ENCODE assay signal across 20 mouse cellular contexts in genomic region chr3:52280681-52281080, GRCm38 (mm10).
"Had no signal": no experiment of that assay in that cellular context is flagged by ENCODE, and none has a peak within 500 bp of the region (broad histone marks: within the 10 kb centered on the region; RNA-seq: fewer than 3 reads in every experiment).

No protein-coding gene starts in this region.

- H3K9ac ChIP-seq: limb, embryonic 13.5 days; liver, embryonic 14.5 days; liver, postnatal 0 days; lung, embryonic 14.5 days; midbrain, embryonic 13.5 days; neural tube, embryonic 13.5 days; stomach, embryonic 15.5 days had no signal

- H3K27ac ChIP-seq: kidney, postnatal 0 days; layer of hippocampus, adult 2 months; limb, embryonic 10.5 days; limb, embryonic 13.5 days; liver, embryonic 14.5 days; macrophage; midbrain, embryonic 13.5 days; neural tube, embryonic 13.5 days; stomach, embryonic 15.5 days had no signal

- H3K27me3 ChIP-seq: limb, embryonic 13.5 days; midbrain, embryonic 13.5 days; neural tube, embryonic 13.5 days; stomach, embryonic 15.5 days had no signal

- H3K4me1 ChIP-seq: midbrain, embryonic 13.5 days; neural tube, embryonic 13.5 days; stomach, embryonic 15.5 days had no signal

- H3K36me3 ChIP-seq: midbrain, embryonic 13.5 days; neural tube, embryonic 13.5 days had no signal

- ATAC-seq: liver, postnatal 0 days; lung, postnatal 0 days; midbrain, embryonic 13.5 days had no signal

- H3K9me3 ChIP-seq: limb, embryonic 10.5 days; limb, embryonic 13.5 days; midbrain, embryonic 13.5 days; neural tube, embryonic 13.5 days; stomach, embryonic 15.5 days had no signal

- H3K4me2 ChIP-seq: limb, embryonic 13.5 days; lung, embryonic 14.5 days; midbrain, embryonic 13.5 days; neural tube, embryonic 13.5 days; stomach, embryonic 15.5 days had no signal

- DNase-seq: kidney, adult 11 months; kidney, postnatal 25 days; layer of hippocampus, adult 9-11 months; liver; liver, postnatal 0 days; lung, embryonic 14.5 days; retina, postnatal 1 day; right cerebral cortex, postnatal 25 days; spleen, adult 18-20 months; thymus, postnatal 36 days had no signal

- H3K4me3 ChIP-seq: layer of hippocampus, adult 2 months; limb, embryonic 10.5 days; limb, embryonic 13.5 days; midbrain, embryonic 13.5 days; neural tube, embryonic 13.5 days; stomach, embryonic 15.5 days had no signal
